Mouse (Mus musculus) liver, embryonic 14.5 days (tissue): ENCODE data around the gene Jph3.

Experiments used
- CTCF ChIP-seq: IDR thresholded peaks from 2 replicates; pipeline ENCODE4 v1.5.1; 2016; ENCODE audit warnings: antibody characterized with exemption, low read depth, control low read depth
- EP300 ChIP-seq: IDR thresholded peaks from 2 replicates; pipeline ENCODE4 v1.6.1; 2016; ENCODE audit warnings: antibody characterized with exemption, low read depth

DNA sequence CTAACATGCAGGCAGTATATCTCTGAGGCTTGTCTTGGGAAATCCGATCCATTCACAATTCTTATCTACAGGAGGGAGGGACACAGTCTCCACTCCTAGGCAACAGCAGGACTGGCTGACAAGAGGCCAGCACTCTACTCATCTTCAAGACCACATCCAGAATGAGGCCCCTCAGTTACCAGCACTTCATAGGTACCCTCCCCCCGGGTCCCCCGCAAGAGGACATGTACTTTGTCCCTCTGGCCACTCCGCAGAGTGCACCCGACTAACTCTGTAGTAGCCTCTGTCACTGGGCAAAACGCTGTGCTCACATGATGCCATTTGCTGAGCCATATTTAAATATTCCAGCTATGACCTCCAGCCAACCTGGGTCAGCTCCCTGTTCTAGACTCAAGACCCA lies 69.0 kb downstream of the Jph3 start:
- TF ChIP-seq CTCF (no peak), EP300 (no peak)
